Mouse (Mus musculus): ENCODE measurements around the gene Pspn.
A peak's percentile ranks its signal among the peaks of the same experiment; 100 is the strongest.

Pspn gene

GRCm38 (mm10) chr17:56999968-57000609 is at the start of gene Pspn:
Pspn (minus strand) TSS chr17:57000018.
- no peak for DNase-seq (ENCODE audit: low read depth)

GRCm38 (mm10) chr17:57048816-57049215 is 49.0 kb upstream of the Pspn start:
- DNase-seq (ENCODE audit: low read depth), result no peak

- DNase-seq (ENCODE audit: low read depth), result no peak
Measured at GRCm38 (mm10) chr17:57047406-57047805, 47.6 kb upstream of the Pspn start.

GRCm38 (mm10) chr17:57041554-57041953 is 41.7 kb upstream of the Pspn start, which contains the start of gene Slc25a41:
Slc25a41 (minus strand) TSS chr17:57041654.
- DNase-seq (ENCODE audit: low read depth), result no peak

GRCm38 (mm10) chr17:57038978-57039377 is 39.2 kb upstream of the Pspn start:
- DNase-seq (ENCODE audit: low read depth), result no peak

GRCm38 (mm10) chr17:57032854-57033253 is 33.0 kb upstream of the Pspn start:
- DNase-seq (ENCODE audit: low read depth), result no peak

GRCm38 (mm10) chr17:57031661-57032420 is 32.0 kb upstream of the Pspn start:
- peak; percentile 100 for DNase-seq (ENCODE audit: low read depth)

GRCm38 (mm10) chr17:57030931-57031660 is 31.3 kb upstream of the Pspn start, which contains the start of gene Khsrp:
Khsrp (minus strand) TSS chr17:57031522.
- no peak for DNase-seq (ENCODE audit: low read depth)

- DNase-seq (ENCODE audit: low read depth), result no peak
Measured at GRCm38 (mm10) chr17:57029691-57030090, 29.9 kb upstream of the Pspn start.

GRCm38 (mm10) chr17:57027471-57027870 is 27.7 kb upstream of the Pspn start:
- DNase-seq (ENCODE audit: low read depth), result no peak

GRCm38 (mm10) chr17:57020960-57021359 is 21.1 kb upstream of the Pspn start:
- no peak for DNase-seq (ENCODE audit: low read depth)

- no peak for DNase-seq (ENCODE audit: low read depth)
Measured at GRCm38 (mm10) chr17:57019693-57020092, 19.9 kb upstream of the Pspn start.

- DNase-seq (ENCODE audit: low read depth), result no peak
Measured at GRCm38 (mm10) chr17:57012245-57012795, 12.5 kb upstream of the Pspn start.

GRCm38 (mm10) chr17:57011236-57012141 is 11.7 kb upstream of the Pspn start, which contains the start of the genes Gtf2f1 and Gm17949:
Gtf2f1 (minus strand) TSS chr17:57011288.
Gm17949 (plus strand) TSS chr17:57011469.
- DNase-seq (ENCODE audit: low read depth), result peak; percentile 99

- DNase-seq (ENCODE audit: low read depth), result no peak
Measured at GRCm38 (mm10) chr17:57010911-57011235, 11.1 kb upstream of the Pspn start.

- DNase-seq (ENCODE audit: low read depth), result no peak
Measured at GRCm38 (mm10) chr17:57007137-57007905, 7.5 kb upstream of the Pspn start.

- DNase-seq (ENCODE audit: low read depth), result no peak
Measured at GRCm38 (mm10) chr17:57003994-57004393, 4.2 kb upstream of the Pspn start.

- no peak for DNase-seq (ENCODE audit: low read depth)
Measured at GRCm38 (mm10) chr17:57001228-57001627, 1.4 kb upstream of the Pspn start.

- DNase-seq (ENCODE audit: low read depth), result no peak
Measured at GRCm38 (mm10) chr17:56999414-56999813, 404 bp downstream of the Pspn start.

- DNase-seq (ENCODE audit: low read depth), result peak; percentile 99
Measured at GRCm38 (mm10) chr17:56997029-56997667, 2.7 kb downstream of the Pspn start, which contains the start of gene Alkbh7. Alkbh7 (plus strand) TSS chr17:56997339.

Measured in fibroblast of lung, adult 2 months (primary cell).